Mouse (Mus musculus): ENCODE measurements around the gene Cep85l. TPM values are rescaled to one million over a fixed set of nuclear protein-coding genes. Genes with fewer than 3 reads are reported as not detected.

Gene Cep85l
- polyA plus RNA-seq, 1 experiment from 2014 or later: 7.7 TPM

DNA sequence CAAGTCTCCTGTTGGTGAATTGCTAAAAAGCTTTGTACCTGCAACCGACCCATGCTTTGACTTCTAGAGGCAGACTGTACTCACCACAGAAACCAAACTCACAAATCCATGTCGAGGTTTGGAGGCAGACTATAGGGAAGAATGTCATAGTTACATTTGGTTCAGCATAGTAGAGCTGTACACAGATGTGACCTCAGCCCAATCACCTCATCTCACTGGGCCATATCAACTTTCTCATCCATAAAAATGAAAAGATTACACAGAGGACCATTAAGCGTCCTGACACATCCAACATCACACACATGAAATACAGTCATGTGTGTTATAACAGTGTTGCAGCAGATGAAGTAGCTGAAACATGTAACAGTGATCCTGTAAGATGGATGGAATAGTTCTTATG lies 19.3 kb upstream of the Cep85l start:
- WGBS: 48% methylated on average over 3 of the region's 3 CpGs
- no peak overlapping the region for H3K27ac ChIP-seq (ENCODE audit: low read depth, low read length)
- no peaks in the 10 kb centered on the region for H3K27me3 ChIP-seq (ENCODE audit: control insufficient read depth, insufficient read depth, low read length)
- no peaks in the 10 kb centered on the region for H3K36me3 ChIP-seq (ENCODE audit: control insufficient read depth, insufficient read depth, low read length)
- H3K4me2 ChIP-seq (replicated peaks; ENCODE audit: low read depth, low read length): no peak overlapping the region
- H3K4me1 ChIP-seq (ENCODE audit: control insufficient read depth, insufficient read depth, low read length): peaks cover 8% of the 10 kb centered on the region; the same call in 1 of the 2 replicates
- no peak overlapping the region for H3K9ac ChIP-seq (ENCODE audit: low read depth, low read length)
- 0 out of 2 replicates have a peak, but pooled peaks have one; percentile 46 for ATAC-seq (ENCODE audit: low FRiP score, low TSS enrichment)
- H3K4me3 ChIP-seq (ENCODE audit: low read length): no peak overlapping the region
- H3K9me3 ChIP-seq (ENCODE audit: control insufficient read depth, low read length): no peaks in the 10 kb centered on the region

DNA sequence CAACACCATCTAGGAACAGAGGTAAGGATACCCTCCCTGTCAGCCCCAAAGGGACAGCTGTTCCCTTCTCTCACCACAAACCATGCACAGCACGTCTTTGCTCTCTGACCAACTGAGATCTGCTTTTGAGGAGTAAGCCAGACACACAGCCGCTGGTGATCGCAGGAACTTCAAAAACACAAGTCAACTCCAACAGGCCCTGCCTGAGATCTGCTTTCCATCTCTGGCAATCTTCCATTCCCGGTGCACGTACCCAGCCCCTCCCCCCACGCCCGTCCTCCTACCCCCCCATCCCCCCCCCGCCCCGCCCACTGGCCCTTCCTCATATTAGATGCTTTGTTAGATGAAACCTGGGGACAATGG lies 18.8 kb upstream of the Cep85l start:
- no peaks in the 10 kb centered on the region for H3K9me3 ChIP-seq (ENCODE audit: control insufficient read depth, low read length)
- 9% methylated on average over 9 of the region's 9 CpGs for WGBS
- H3K27ac ChIP-seq (ENCODE audit: low read depth, low read length): peak overlapping the region; percentile 69; the same call in 1 of the 2 replicates
- H3K36me3 ChIP-seq (ENCODE audit: control insufficient read depth, insufficient read depth, low read length): no peaks in the 10 kb centered on the region
- peak overlapping the region; percentile 47 for H3K9ac ChIP-seq (ENCODE audit: low read depth, low read length)
- ATAC-seq (ENCODE audit: low FRiP score, low TSS enrichment): peak; percentile 66; the same call in 1 of the 2 replicates
- peak overlapping the region; percentile 46 for H3K4me2 ChIP-seq (replicated peaks; ENCODE audit: low read depth, low read length)
- peaks cover 8% of the 10 kb centered on the region; the same call in 1 of the 2 replicates for H3K4me1 ChIP-seq (ENCODE audit: control insufficient read depth, insufficient read depth, low read length)
- peak overlapping the region; percentile 17; the same call in 1 of the 2 replicates for H3K4me3 ChIP-seq (ENCODE audit: low read length)
- H3K27me3 ChIP-seq (ENCODE audit: control insufficient read depth, insufficient read depth, low read length): no peaks in the 10 kb centered on the region

DNA sequence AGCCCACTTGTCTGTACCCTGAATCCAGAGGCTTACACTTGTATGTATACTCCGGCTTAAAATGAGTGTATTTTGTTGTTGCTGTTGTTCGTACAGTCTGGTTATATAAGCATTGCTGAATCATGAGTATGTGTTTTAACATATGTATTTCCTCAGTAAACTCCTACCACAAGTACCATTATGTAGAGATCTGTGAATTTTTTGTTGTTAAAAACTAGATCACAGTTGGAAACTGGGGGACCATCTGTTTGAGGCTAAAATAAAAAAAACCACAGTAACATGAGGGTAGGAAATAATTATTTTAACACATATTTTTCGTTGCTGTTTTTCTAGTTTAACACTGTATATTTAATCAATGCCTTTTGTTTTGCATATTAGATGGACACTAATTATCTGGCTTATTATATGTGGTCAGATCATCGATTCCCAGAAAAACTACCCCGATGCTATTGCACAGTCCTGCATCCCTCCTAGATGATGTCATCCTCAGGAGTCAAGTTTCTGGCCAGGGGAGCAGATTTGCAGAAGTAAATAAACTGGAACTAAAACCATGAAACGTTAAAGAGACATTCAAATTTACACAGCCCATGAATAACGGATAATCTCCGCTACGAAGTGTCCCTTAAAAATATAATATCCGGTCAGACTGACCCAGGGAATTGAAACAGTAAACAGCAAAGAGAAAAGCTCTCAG lies 18.2 kb upstream of the Cep85l start:
- H3K27me3 ChIP-seq (ENCODE audit: control insufficient read depth, insufficient read depth, low read length): no peaks in the 10 kb centered on the region
- H3K9ac ChIP-seq (ENCODE audit: low read depth, low read length): peak overlapping the region; percentile 47
- H3K36me3 ChIP-seq (ENCODE audit: control insufficient read depth, insufficient read depth, low read length): no peaks in the 10 kb centered on the region
- H3K4me3 ChIP-seq (ENCODE audit: low read length): peak overlapping the region; percentile 17; the same call in 1 of the 2 replicates
- H3K4me2 ChIP-seq (replicated peaks; ENCODE audit: low read depth, low read length): peak overlapping the region; percentile 46
- no peaks in the 10 kb centered on the region for H3K9me3 ChIP-seq (ENCODE audit: control insufficient read depth, low read length)
- WGBS: 55% methylated on average over 10 of the region's 10 CpGs
- H3K27ac ChIP-seq (ENCODE audit: low read depth, low read length): peak overlapping the region; percentile 69; the same call in 1 of the 2 replicates
- H3K4me1 ChIP-seq (ENCODE audit: control insufficient read depth, insufficient read depth, low read length): peaks cover 8% of the 10 kb centered on the region; the same call in 1 of the 2 replicates
- ATAC-seq (ENCODE audit: low FRiP score, low TSS enrichment): peak; percentile 73; the same call in 1 of the 2 replicates

DNA sequence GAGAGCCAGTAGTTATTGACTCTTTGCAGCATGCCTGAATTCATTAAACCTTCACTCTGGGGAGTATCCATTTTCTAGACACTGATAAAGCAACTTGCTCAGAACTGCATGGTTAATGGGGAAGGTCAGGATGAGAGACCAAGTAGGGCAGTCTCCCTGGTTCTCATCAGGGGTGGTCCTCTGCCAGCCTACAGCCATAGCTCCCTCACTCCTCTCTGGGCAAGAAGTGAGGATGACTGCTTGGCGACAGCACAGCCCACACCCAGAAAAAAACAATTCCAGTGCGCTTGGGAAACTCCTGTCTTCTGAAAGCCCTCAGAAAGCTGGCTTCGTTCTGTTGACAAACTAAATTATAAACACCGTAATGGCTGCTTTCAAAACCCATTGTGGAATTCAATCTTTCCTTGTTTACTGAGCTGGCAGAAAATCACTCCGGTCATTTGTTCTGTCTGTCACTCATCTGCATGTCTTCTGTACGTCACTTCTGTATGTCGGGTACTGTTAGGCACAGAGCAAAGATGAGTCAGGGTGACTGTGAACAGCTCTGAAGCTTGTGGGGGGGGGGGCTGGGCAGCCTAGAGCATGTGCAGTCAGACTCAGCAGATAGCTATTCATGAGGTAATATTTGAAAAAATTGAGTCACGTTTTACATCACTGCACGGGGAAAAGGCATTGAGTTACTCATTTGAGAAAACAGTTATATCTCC lies 15.3 kb upstream of the Cep85l start:
- H3K36me3 ChIP-seq (ENCODE audit: control insufficient read depth, insufficient read depth, low read length): no peaks in the 10 kb centered on the region
- H3K4me2 ChIP-seq (replicated peaks; ENCODE audit: low read depth, low read length): no peak overlapping the region
- H3K4me3 ChIP-seq (ENCODE audit: low read length): no peak overlapping the region
- no peaks in the 10 kb centered on the region for H3K27me3 ChIP-seq (ENCODE audit: control insufficient read depth, insufficient read depth, low read length)
- no peak overlapping the region for H3K9ac ChIP-seq (ENCODE audit: low read depth, low read length)
- H3K27ac ChIP-seq (ENCODE audit: low read depth, low read length): no peak overlapping the region
- 80% methylated on average over 9 of the region's 9 CpGs for whole genome bisulfite sequencing
- no peak for ATAC-seq (ENCODE audit: low FRiP score, low TSS enrichment)
- no peaks in the 10 kb centered on the region for H3K9me3 ChIP-seq (ENCODE audit: control insufficient read depth, low read length)
- peaks cover 8% of the 10 kb centered on the region; the same call in 1 of the 2 replicates for H3K4me1 ChIP-seq (ENCODE audit: control insufficient read depth, insufficient read depth, low read length)

DNA sequence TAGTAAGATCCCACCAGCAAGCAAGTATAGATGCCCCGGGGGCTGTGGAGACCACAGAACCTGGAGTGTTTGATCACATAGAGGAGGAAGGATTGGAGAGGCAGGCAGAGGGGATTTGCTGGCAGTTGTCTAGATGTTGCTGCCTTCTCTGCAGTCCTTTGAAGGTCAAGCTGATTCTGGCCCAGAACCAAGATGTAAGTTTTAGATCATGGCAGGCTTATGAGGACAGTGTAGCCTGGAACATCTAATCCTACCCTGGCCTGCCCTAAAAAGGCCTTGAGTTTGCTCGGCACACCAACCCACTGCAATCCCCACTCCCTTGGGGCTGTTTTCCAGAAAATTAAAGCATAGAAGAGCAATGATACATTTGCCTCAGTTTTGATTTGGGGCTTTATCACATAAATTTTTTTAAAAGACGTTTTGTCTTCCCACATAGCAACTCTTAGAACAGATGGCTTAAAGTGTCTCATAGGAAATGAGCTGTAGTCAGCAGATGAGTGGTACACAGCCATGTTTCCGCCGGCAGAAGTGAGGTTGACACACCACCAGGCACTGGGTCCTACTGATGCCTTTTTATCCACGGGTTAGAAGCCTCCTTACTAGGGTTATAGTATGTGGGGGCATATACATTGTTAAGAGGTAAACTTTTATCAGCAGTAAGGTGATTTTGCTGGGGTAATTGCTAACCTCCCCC lies 8.6 kb upstream of the Cep85l start:
- ATAC-seq (ENCODE audit: low FRiP score, low TSS enrichment): no peak
- H3K4me1 ChIP-seq (ENCODE audit: control insufficient read depth, insufficient read depth, low read length): no peaks in the 10 kb centered on the region
- H3K27me3 ChIP-seq (ENCODE audit: control insufficient read depth, insufficient read depth, low read length): no peaks in the 10 kb centered on the region
- H3K4me3 ChIP-seq (ENCODE audit: low read length): no peak overlapping the region
- H3K9ac ChIP-seq (ENCODE audit: low read depth, low read length): no peak overlapping the region
- H3K36me3 ChIP-seq (ENCODE audit: control insufficient read depth, insufficient read depth, low read length): no peaks in the 10 kb centered on the region
- 75% methylated on average over 6 of the region's 6 CpGs for WGBS
- H3K27ac ChIP-seq (ENCODE audit: low read depth, low read length): no peak overlapping the region
- no peak overlapping the region for H3K4me2 ChIP-seq (replicated peaks; ENCODE audit: low read depth, low read length)
- H3K9me3 ChIP-seq (ENCODE audit: control insufficient read depth, low read length): no peaks in the 10 kb centered on the region

DNA sequence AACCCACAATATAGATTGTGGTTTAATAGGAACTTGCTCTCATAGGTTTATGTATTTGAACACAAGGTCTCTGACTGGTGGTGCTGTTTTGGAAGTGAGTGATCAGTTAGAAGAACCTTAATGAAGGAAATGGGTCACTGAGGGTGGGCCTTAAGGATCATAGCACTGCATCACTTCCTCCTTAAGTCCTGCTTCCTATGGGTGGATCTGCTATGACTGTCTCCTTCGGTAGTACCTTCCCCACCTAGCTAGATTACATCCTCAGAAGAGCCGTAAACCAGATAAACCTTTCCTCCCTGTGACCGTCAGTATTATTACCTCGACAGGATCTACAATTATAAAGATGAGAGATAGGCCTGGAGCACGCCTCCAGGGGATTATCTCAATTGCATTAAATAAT lies 5.7 kb upstream of the Cep85l start:
- Histone ChIP-seq H3K27me3 (ENCODE audit: control insufficient read depth, insufficient read depth, low read length) (no peaks in the 10 kb centered on the region), H3K4me3 (ENCODE audit: low read length) (no peak overlapping the region), H3K9me3 (ENCODE audit: control insufficient read depth, low read length) (no peaks in the 10 kb centered on the region), H3K4me2 (replicated peaks; ENCODE audit: low read depth, low read length) (no peak overlapping the region), H3K27ac (ENCODE audit: low read depth, low read length) (no peak overlapping the region), H3K9ac (ENCODE audit: low read depth, low read length) (no peak overlapping the region), H3K4me1 (ENCODE audit: control insufficient read depth, insufficient read depth, low read length) (no peaks in the 10 kb centered on the region), H3K36me3 (ENCODE audit: control insufficient read depth, insufficient read depth, low read length) (no peaks in the 10 kb centered on the region)
- no peak for ATAC-seq (ENCODE audit: low FRiP score, low TSS enrichment)
- 77% methylated on average over 5 of the region's 5 CpGs for WGBS

DNA sequence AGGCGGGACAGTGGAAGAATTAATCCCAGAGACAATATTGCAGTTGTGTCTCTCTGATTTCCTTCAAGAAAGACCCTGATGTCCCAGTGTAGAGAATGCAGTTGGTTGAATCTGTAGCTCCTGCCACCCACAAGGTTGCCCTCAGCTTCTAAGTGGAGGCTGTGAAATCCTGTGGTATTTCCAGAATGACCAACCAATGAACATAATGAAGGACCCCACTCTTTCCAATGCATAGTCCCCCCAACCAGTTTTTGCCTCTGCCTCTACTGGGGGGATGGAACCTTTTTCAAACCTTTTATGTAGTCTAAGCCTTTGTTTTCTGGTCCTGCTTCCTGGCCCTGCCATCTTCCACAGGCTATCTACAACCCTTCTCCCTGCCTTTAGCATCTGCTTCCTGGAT lies 5.1 kb upstream of the Cep85l start:
- H3K4me2 ChIP-seq (replicated peaks; ENCODE audit: low read depth, low read length): no peak overlapping the region
- H3K4me1 ChIP-seq (ENCODE audit: control insufficient read depth, insufficient read depth, low read length): no peaks in the 10 kb centered on the region
- H3K36me3 ChIP-seq (ENCODE audit: control insufficient read depth, insufficient read depth, low read length): no peaks in the 10 kb centered on the region
- ATAC-seq (ENCODE audit: low FRiP score, low TSS enrichment): no peak
- H3K27me3 ChIP-seq (ENCODE audit: control insufficient read depth, insufficient read depth, low read length): no peaks in the 10 kb centered on the region
- H3K9ac ChIP-seq (ENCODE audit: low read depth, low read length): no peak overlapping the region
- WGBS: 95% methylated on average over 1 of the region's 1 CpGs
- H3K9me3 ChIP-seq (ENCODE audit: control insufficient read depth, low read length): no peaks in the 10 kb centered on the region
- H3K27ac ChIP-seq (ENCODE audit: low read depth, low read length): no peak overlapping the region
- H3K4me3 ChIP-seq (ENCODE audit: low read length): no peak overlapping the region

DNA sequence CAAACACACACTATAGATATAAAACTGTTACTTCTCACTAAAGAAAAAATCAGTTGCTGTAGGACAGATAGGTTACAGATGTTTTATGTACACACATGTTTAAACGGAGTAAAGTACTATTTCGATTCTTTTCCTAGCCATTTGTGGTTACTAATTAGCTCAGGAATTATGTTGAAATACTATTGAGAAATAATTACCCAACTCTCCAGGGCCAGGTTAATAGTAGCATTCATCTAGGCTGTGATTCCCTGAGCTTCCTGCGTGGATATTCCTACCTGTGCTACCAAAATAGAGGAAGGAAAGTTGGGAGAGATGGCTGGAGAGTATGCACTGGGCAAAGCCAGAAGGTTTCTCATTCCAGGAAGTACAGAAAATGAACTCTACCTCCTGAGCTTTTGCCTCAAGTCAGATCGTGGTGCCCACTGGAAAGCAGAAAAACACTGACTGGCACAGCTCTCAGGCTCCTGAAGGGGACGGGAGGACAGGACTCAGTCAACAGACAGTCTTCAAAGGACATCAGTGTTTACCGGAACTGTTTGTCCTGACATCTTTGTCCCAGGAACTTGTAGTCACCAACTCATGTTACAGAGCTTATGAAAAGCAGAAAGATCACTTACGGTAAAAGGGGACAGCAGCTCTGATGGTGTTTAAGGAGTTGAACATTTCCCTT lies 3.1 kb upstream of the Cep85l start:
- ATAC-seq (ENCODE audit: low FRiP score, low TSS enrichment): no peak
- Histone ChIP-seq H3K27me3 (ENCODE audit: control insufficient read depth, insufficient read depth, low read length) (no peaks in the 10 kb centered on the region), H3K4me2 (replicated peaks; ENCODE audit: low read depth, low read length) (no peak overlapping the region), H3K9ac (ENCODE audit: low read depth, low read length) (no peak overlapping the region), H3K27ac (ENCODE audit: low read depth, low read length) (no peak overlapping the region), H3K4me1 (ENCODE audit: control insufficient read depth, insufficient read depth, low read length) (peaks cover 4% of the 10 kb centered on the region; the same call in 1 of the 2 replicates), H3K36me3 (ENCODE audit: control insufficient read depth, insufficient read depth, low read length) (no peaks in the 10 kb centered on the region), H3K9me3 (ENCODE audit: control insufficient read depth, low read length) (no peaks in the 10 kb centered on the region), H3K4me3 (ENCODE audit: low read length) (no peak overlapping the region)
- WGBS: 67% methylated on average over 7 of the region's 7 CpGs
